Comparison of ENCODE assay signal across 14 mouse cellular contexts in genomic region chr11:5502351-5503051, GRCm38 (mm10). TPM values are rescaled to one million over a fixed set of nuclear protein-coding genes. Genes with fewer than 3 reads are reported as not detected.
DNase-seq lines count a peak whose midpoint lies in the region; ATAC-seq and TF ChIP-seq lines count a peak whose summit lies in the region.
"Had no signal": no experiment of that assay in that cellular context is flagged by ENCODE, and none has a peak within 500 bp of the region (broad histone marks: within the 10 kb centered on the region; RNA-seq: fewer than 3 reads in every experiment).

No protein-coding gene starts in this region.

- no peak for TF ChIP-seq POLR2A in thymus, adult 2 months (IDR thresholded peaks at IDR 0.05; ENCODE audit: control insufficient read depth, extremely low read depth, insufficient read depth, low read length, poor library complexity)

- no peak; the same call in 1 of the 2 replicates for ATAC-seq in lung, embryonic 16.5 days (ENCODE audit: low read depth)
- no peak for ATAC-seq in erythroblast, adult 5-6 weeks (replicated peaks; ENCODE audit: low FRiP score, poor library complexity, severe bottlenecking)
- no peak for ATAC-seq in forebrain, embryonic 12.5 days (ENCODE audit: low FRiP score)

- no peaks in the 10 kb centered on the region for H3K27me3 ChIP-seq in thymus, adult 2 months (ENCODE audit: control insufficient read depth, insufficient read depth, low read length)
- no peaks in the 10 kb centered on the region for H3K27me3 ChIP-seq in lung, embryonic 16.5 days (ENCODE audit: control insufficient read depth, insufficient read depth, low read depth, low read length)
- H3K27me3 ChIP-seq in forebrain, embryonic 12.5 days = no peaks in the 10 kb centered on the region
- H3K27me3 ChIP-seq: hindbrain, embryonic 15.5 days had no signal

- no peak for DNase-seq in thymus, adult 2 months
- DNase-seq in thymus, adult 18-20 months = no peak
- peak; percentile 55 for DNase-seq in adrenal gland, postnatal 36 days
- peak; percentile 49 for DNase-seq in yolk sac, embryonic 10.5 days (ENCODE audit: low spot score)
- DNase-seq in kidney, postnatal 4 days = no peak
- DNase-seq: cerebellum, adult 9-10 months; right cerebral cortex, postnatal 4 days; thymus, postnatal 4 days had no signal

- H3K9me3 ChIP-seq in lung, embryonic 16.5 days (ENCODE audit: control insufficient read depth, low read length) = no peaks in the 10 kb centered on the region
- no peaks in the 10 kb centered on the region for H3K9me3 ChIP-seq in forebrain, embryonic 12.5 days
- H3K9me3 ChIP-seq: heart, embryonic 10.5 days; hindbrain, embryonic 15.5 days had no signal

- no peak overlapping the region for H3K4me3 ChIP-seq in thymus, adult 2 months (ENCODE audit: control insufficient read depth, insufficient read depth, low read length)
- H3K4me3 ChIP-seq in lung, embryonic 16.5 days (ENCODE audit: low read length) = no peak overlapping the region
- H3K4me3 ChIP-seq in forebrain, embryonic 12.5 days (replicated peaks) = no peak overlapping the region
- H3K4me3 ChIP-seq: heart, embryonic 10.5 days; hindbrain, embryonic 15.5 days; layer of hippocampus, adult 2 months had no signal

- H3K36me3 ChIP-seq in thymus, adult 2 months (ENCODE audit: control insufficient read depth, insufficient read depth, low read length) = no peaks in the 10 kb centered on the region
- H3K36me3 ChIP-seq in lung, embryonic 16.5 days (ENCODE audit: control insufficient read depth, insufficient read depth, low read length) = no peaks in the 10 kb centered on the region
- no peaks in the 10 kb centered on the region for H3K36me3 ChIP-seq in forebrain, embryonic 12.5 days (replicated peaks)
- H3K36me3 ChIP-seq: heart, embryonic 10.5 days; hindbrain, embryonic 15.5 days had no signal

- no peak for TF ChIP-seq CTCF in thymus, adult 2 months (IDR thresholded peaks at IDR 0.05; ENCODE audit: borderline replicate concordance, control insufficient read depth, extremely low read depth, insufficient read depth, low read length, poor library complexity)

- H3K4me2 ChIP-seq in lung, embryonic 16.5 days (ENCODE audit: low read depth, low read length) = no peak overlapping the region
- no peak overlapping the region for H3K4me2 ChIP-seq in forebrain, embryonic 12.5 days
- H3K4me2 ChIP-seq: hindbrain, embryonic 15.5 days had no signal

- H3K27ac ChIP-seq in thymus, adult 2 months (ENCODE audit: control insufficient read depth, insufficient read depth, low read length) = peak overlapping the region; percentile 18; the same call in 1 of the 2 replicates
- no peak overlapping the region for H3K27ac ChIP-seq in lung, embryonic 16.5 days (ENCODE audit: low read length)
- H3K27ac ChIP-seq in forebrain, embryonic 12.5 days = no peak overlapping the region
- H3K27ac ChIP-seq: heart, embryonic 10.5 days; hindbrain, embryonic 15.5 days; layer of hippocampus, adult 2 months had no signal

- WGBS in thymus, adult 2 months = 82% methylated on average over 10 of the region's 10 CpGs
- 81% methylated on average over 10 of the region's 10 CpGs for WGBS in lung, embryonic 16.5 days
- WGBS in forebrain, embryonic 12.5 days = 88% methylated on average over 10 of the region's 10 CpGs

- 0 out of 2 replicates have a peak overlapping the region, but pooled peaks have one; percentile 20 for H3K9ac ChIP-seq in lung, embryonic 16.5 days (ENCODE audit: low read length)
- no peak overlapping the region for H3K9ac ChIP-seq in forebrain, embryonic 12.5 days
- H3K9ac ChIP-seq: hindbrain, embryonic 15.5 days had no signal

- H3K4me1 ChIP-seq in thymus, adult 2 months (replicated peaks; ENCODE audit: control insufficient read depth, insufficient read depth, low read length) = peaks cover 45% of the 10 kb centered on the region
- H3K4me1 ChIP-seq in lung, embryonic 16.5 days (replicated peaks; ENCODE audit: control insufficient read depth, insufficient read depth, low read length) = peaks cover 21% of the 10 kb centered on the region
- no peaks in the 10 kb centered on the region for H3K4me1 ChIP-seq in forebrain, embryonic 12.5 days
- H3K4me1 ChIP-seq: hindbrain, embryonic 15.5 days had no signal

RNA-seq across cellular contexts. Expression of gene Xbp1, which starts 18.0 kb away (rescaled TPM):
- 113 and 118 TPM in 2 replicates for polyA plus RNA-seq in thymus, adult 2 months (2012; rRNA removed)
- total RNA-seq in adrenal gland, postnatal 36 days (2021) = 100 to 1,000 TPM; 199 to 215 TPM
- polyA plus RNA-seq in lung, embryonic 16.5 days (2015; fragmentation: Nextera tagmentation; extraction: Ambion mirVana) = 201 and 221 TPM in 2 replicates
- 68.1 and 83.8 TPM in 2 replicates for total RNA-seq in erythroblast, adult 5-6 weeks (2015; ENCODE audit: low replicate concordance)
- 42.5 and 50.8 TPM in 2 replicates for total RNA-seq in erythroblast, adult 5-6 weeks (2017; ENCODE audit: low replicate concordance)
- polyA plus RNA-seq in forebrain, embryonic 12.5 days (2016; fragmentation: Nextera tagmentation; extraction: Ambion mirVana) = 100 and 102 TPM in 2 replicates

RNA-seq across cellular contexts. Expression of gene Ccdc117, which starts 39.5 kb away (rescaled TPM):
- 12.2 and 13.9 TPM in 2 replicates for polyA plus RNA-seq in thymus, adult 2 months (2012; rRNA removed)
- 10 to 100 TPM; 33.7 to 37.5 TPM for total RNA-seq in adrenal gland, postnatal 36 days (2021)
- 18.0 and 18.6 TPM in 2 replicates for polyA plus RNA-seq in lung, embryonic 16.5 days (2015; fragmentation: Nextera tagmentation; extraction: Ambion mirVana)
- total RNA-seq in erythroblast, adult 5-6 weeks (2015; ENCODE audit: low replicate concordance) = 2.7 and 5.6 TPM in 2 replicates
- total RNA-seq in erythroblast, adult 5-6 weeks (2017; ENCODE audit: low replicate concordance) = 9.5 and 10.4 TPM in 2 replicates
- 27.1 and 28.0 TPM in 2 replicates for polyA plus RNA-seq in forebrain, embryonic 12.5 days (2016; fragmentation: Nextera tagmentation; extraction: Ambion mirVana)

RNA-seq across cellular contexts. Expression of gene Znrf3, which starts 57.9 kb away (rescaled TPM):
- polyA plus RNA-seq in thymus, adult 2 months (2012; rRNA removed) = 17.3 and 22.4 TPM in 2 replicates
- total RNA-seq in adrenal gland, postnatal 36 days (2021) = 10 to 100 TPM; 28.8 to 35.8 TPM
- 15.9 and 17.2 TPM in 2 replicates for polyA plus RNA-seq in lung, embryonic 16.5 days (2015; fragmentation: Nextera tagmentation; extraction: Ambion mirVana)
- total RNA-seq in erythroblast, adult 5-6 weeks (2015; ENCODE audit: low replicate concordance) = 0.96 TPM in 1 of 2 replicates, not detected in the other
- total RNA-seq in erythroblast, adult 5-6 weeks (2017; ENCODE audit: low replicate concordance) = 0.14 and 0.34 TPM in 2 replicates
- 9.0 and 10.3 TPM in 2 replicates for polyA plus RNA-seq in forebrain, embryonic 12.5 days (2016; fragmentation: Nextera tagmentation; extraction: Ambion mirVana)

Comparison
In these comparisons a context has a peak if more than half of its experiments do, and no peak if none do; other contexts are left out.
1. DNase-seq: peak in adrenal gland, postnatal 36 days (2 of 2) and yolk sac, embryonic 10.5 days (single experiment); none in thymus, adult 2 months (single experiment), thymus, adult 18-20 months (0 of 2) and kidney, postnatal 4 days (0 of 2).